Mouse (Mus musculus) central nervous system, embryonic 18 days (tissue): ENCODE measurements around the gene Gipc2. TPM values are rescaled to one million over a fixed set of nuclear protein-coding genes. Genes with fewer than 3 reads are reported as not detected.

Source experiments
- polyA plus RNA-seq: library from polyadenylated mRNA; depleted of rRNA; stranded (reverse); fragments of >200 nt; gene quantifications from 2 replicates; pipeline ENCODE4 v1.2.3, GENCODE M21; 2012; rRNA removed

The Gipc2 gene
- polyA plus RNA-seq: 7.8 and 8.2 TPM in 2 replicates

DNA sequence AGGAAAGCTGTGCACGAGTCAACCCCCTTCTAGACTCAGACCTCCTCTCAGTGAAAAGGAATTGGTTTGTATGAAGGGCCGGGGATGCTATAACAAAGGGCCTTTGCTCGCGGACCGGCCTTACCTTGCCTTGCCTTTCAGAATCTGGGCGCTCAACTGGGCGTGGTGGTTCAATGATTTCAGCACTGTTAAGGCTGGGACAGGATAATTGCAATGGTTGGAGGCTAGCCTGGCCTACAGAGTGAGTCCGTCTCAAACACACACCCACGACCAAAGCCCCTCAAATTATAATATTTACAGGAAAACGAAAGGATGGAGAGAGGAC, at the start of gene Gipc2:
Gene Gipc2, minus strand, starts transcription at position 132 of the 325 bp plus-strand sequence.

DNA sequence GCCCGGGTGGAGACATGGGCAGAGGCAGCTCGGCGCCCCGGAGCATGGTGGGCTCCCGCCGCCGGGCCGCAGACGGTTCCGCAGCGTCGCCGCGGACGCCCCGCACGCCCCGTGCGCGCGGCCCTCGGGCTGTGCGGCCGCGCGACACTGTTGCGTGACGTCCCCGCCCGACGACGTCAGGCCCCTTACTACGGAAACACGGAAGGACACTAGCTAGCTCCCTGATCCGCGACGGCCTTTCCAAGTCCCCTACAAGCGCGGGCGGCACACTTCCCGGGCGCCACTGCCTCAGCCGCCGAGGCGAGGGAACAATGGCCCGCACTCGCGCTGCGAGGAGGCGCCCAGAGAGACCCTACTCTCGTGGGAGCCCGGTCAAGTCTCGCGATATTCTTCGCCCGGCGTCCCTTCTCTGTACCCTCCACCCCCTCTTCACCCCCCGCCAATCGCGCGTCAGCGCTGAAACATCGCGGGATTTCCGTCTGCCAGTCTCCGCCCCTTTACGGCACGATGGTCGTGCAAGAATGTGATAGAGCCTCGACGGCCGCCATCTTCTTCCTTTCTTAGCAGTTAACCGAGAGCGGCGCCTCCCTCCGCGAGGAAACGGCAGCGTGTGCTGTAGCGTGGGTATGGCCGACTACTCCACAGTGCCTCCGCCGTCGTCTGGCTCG, 44.1 kb upstream of the Gipc2 start, which contains the start of the genes Dnajb4 and Fubp1:
Gene Dnajb4, minus strand, starts transcription at position 336 of the 668 bp plus-strand sequence.
Gene Fubp1, plus strand, starts transcription at position 456 of the 668 bp plus-strand sequence.

Other genes starting within 250 kb of the Gipc2 start
- gene Dnajb4, start 44.1 kb upstream of the Gipc2 start, polyA plus RNA-seq: 23.5 and 26.8 TPM in 2 replicates
- gene Fubp1, start 44.2 kb upstream of the Gipc2 start, polyA plus RNA-seq: 241 and 243 TPM in 2 replicates
- gene Nexn, start 100.1 kb upstream of the Gipc2 start, polyA plus RNA-seq: 1.5 and 2.5 TPM in 2 replicates
- gene Miga1, start 174.2 kb upstream of the Gipc2 start, polyA plus RNA-seq: 25.6 and 26.4 TPM in 2 replicates
- 106 and 111 TPM in 2 replicates for gene Usp33, start 180.2 kb upstream of the Gipc2 start, polyA plus RNA-seq
- gene Zzz3, start 229.2 kb upstream of the Gipc2 start, polyA plus RNA-seq: 27.0 and 27.9 TPM in 2 replicates